Mouse (Mus musculus): ENCODE measurements around the gene Numbl. TPM values are rescaled to one million over a fixed set of nuclear protein-coding genes. Genes with fewer than 3 reads are reported as not detected.

The Numbl gene
- polyA plus RNA-seq, 1 experiment, result 28.8 TPM

GRCm38 (mm10) chr7:27309832-27310231, 51.6 kb downstream of the Numbl start:
- TF ChIP-seq POLR2A (IDR thresholded peaks at IDR 0.05; ENCODE audit: insufficient read length, low read depth) (no peak), CEBPB (IDR thresholded peaks at IDR 0.05; ENCODE audit: insufficient read depth, poor library complexity, severe bottlenecking) (no peak), TCF12 (IDR thresholded peaks at IDR 0.05; ENCODE audit: insufficient read depth, poor library complexity, severe bottlenecking) (no peak)
- Histone ChIP-seq H3K4me3 (no peak overlapping the region), H3K4me2 (ENCODE audit: low read depth) (no peak overlapping the region), H3K27me3 (ENCODE audit: control insufficient read depth, insufficient read depth, insufficient read length) (no peaks in the 10 kb centered on the region), H3ac (ENCODE audit: control insufficient read depth, insufficient read length) (no peak overlapping the region), H3K36me3 (ENCODE audit: control insufficient read depth, insufficient read depth) (no peaks in the 10 kb centered on the region), H3K79me2 (ENCODE audit: control insufficient read depth, insufficient read depth) (no peaks in the 10 kb centered on the region)

GRCm38 (mm10) chr7:27310306-27310705, 52.1 kb downstream of the Numbl start:
- no peak for TF ChIP-seq E2F4 (IDR thresholded peaks at IDR 0.05; ENCODE audit: insufficient read depth)
- no peak for TF ChIP-seq TCF3 (IDR thresholded peaks at IDR 0.05; ENCODE audit: insufficient read length, low read depth)
- no peak for TF ChIP-seq POLR2AphosphoS2 (IDR thresholded peaks at IDR 0.05; ENCODE audit: insufficient read length, low read depth)
- Histone ChIP-seq H3K27me3 (ENCODE audit: control insufficient read depth, insufficient read depth, insufficient read length) (no peaks in the 10 kb centered on the region), H3K4me2 (ENCODE audit: low read depth) (no peak overlapping the region), H3K36me3 (ENCODE audit: control insufficient read depth, insufficient read depth) (no peaks in the 10 kb centered on the region), H3ac (ENCODE audit: control insufficient read depth, insufficient read length) (no peak overlapping the region), H3K79me2 (ENCODE audit: control insufficient read depth, insufficient read depth) (no peaks in the 10 kb centered on the region), H3K4me3 (no peak overlapping the region)

GRCm38 (mm10) chr7:27310996-27311535, 52.8 kb downstream of the Numbl start:
- Histone ChIP-seq H3K4me2 (ENCODE audit: low read depth) (no peak overlapping the region), H3K4me3 (no peak overlapping the region), H3ac (ENCODE audit: control insufficient read depth, insufficient read length) (no peak overlapping the region), H3K36me3 (ENCODE audit: control insufficient read depth, insufficient read depth) (no peaks in the 10 kb centered on the region), H3K27me3 (ENCODE audit: control insufficient read depth, insufficient read depth, insufficient read length) (no peaks in the 10 kb centered on the region), H3K79me2 (ENCODE audit: control insufficient read depth, insufficient read depth) (no peaks in the 10 kb centered on the region)
- no peak for TF ChIP-seq POLR2A (IDR thresholded peaks at IDR 0.05; ENCODE audit: insufficient read length, low read depth)
- no peak for TF ChIP-seq MAX (IDR thresholded peaks at IDR 0.05; ENCODE audit: low read depth)
- TF ChIP-seq MYOG (IDR thresholded peaks at IDR 0.05; ENCODE audit: control insufficient read depth in 1 of 3, insufficient read depth in 1 of 3, insufficient read length in 2 of 3, low read depth in 2 of 3), result no peak
- TF ChIP-seq POLR2AphosphoS2 (IDR thresholded peaks at IDR 0.05; ENCODE audit: insufficient read length, low read depth), result no peak
- TF ChIP-seq TCF12 (IDR thresholded peaks at IDR 0.05; ENCODE audit: insufficient read depth, poor library complexity, severe bottlenecking), result no peak
- no peak for TF ChIP-seq SRF (IDR thresholded peaks at IDR 0.05; ENCODE audit: control insufficient read depth, insufficient read length, low read depth)
- TF ChIP-seq USF1 (IDR thresholded peaks at IDR 0.05; ENCODE audit: low read depth), result no peak
- TF ChIP-seq MYOD1 (IDR thresholded peaks at IDR 0.05; ENCODE audit: control insufficient read depth in 1 of 3, insufficient read length in 2 of 3, low read depth in 2 of 3), result no peak
- no peak for TF ChIP-seq CEBPB (IDR thresholded peaks at IDR 0.05; ENCODE audit: insufficient read depth, poor library complexity, severe bottlenecking)
- TF ChIP-seq TCF3 (IDR thresholded peaks at IDR 0.05; ENCODE audit: insufficient read length, low read depth), result no peak
- no peak for TF ChIP-seq E2F4 (IDR thresholded peaks at IDR 0.05; ENCODE audit: insufficient read depth)
- TF ChIP-seq REST (IDR thresholded peaks at IDR 0.05; ENCODE audit: insufficient read depth, insufficient read length), result no peak

GRCm38 (mm10) chr7:27311651-27312284, 53.5 kb downstream of the Numbl start:
- Histone ChIP-seq H3K79me2 (ENCODE audit: control insufficient read depth, insufficient read depth) (no peaks in the 10 kb centered on the region), H3K36me3 (ENCODE audit: control insufficient read depth, insufficient read depth) (no peaks in the 10 kb centered on the region), H3K4me2 (ENCODE audit: low read depth) (no peak overlapping the region), H3K4me3 (no peak overlapping the region), H3K27me3 (ENCODE audit: control insufficient read depth, insufficient read depth, insufficient read length) (no peaks in the 10 kb centered on the region), H3ac (ENCODE audit: control insufficient read depth, insufficient read length) (no peak overlapping the region)
- TF ChIP-seq SRF (IDR thresholded peaks at IDR 0.05; ENCODE audit: control insufficient read depth, insufficient read length, low read depth) (no peak), TCF12 (IDR thresholded peaks at IDR 0.05; ENCODE audit: insufficient read depth, poor library complexity, severe bottlenecking) (no peak), TCF3 (IDR thresholded peaks at IDR 0.05; ENCODE audit: insufficient read length, low read depth) (no peak), E2F4 (IDR thresholded peaks at IDR 0.05; ENCODE audit: insufficient read depth) (no peak), CEBPB (IDR thresholded peaks at IDR 0.05; ENCODE audit: insufficient read depth, poor library complexity, severe bottlenecking) (no peak), MYOG (IDR thresholded peaks at IDR 0.05; ENCODE audit: control insufficient read depth in 1 of 3, insufficient read depth in 1 of 3, insufficient read length in 2 of 3, low read depth in 2 of 3) (no peak), MAX (IDR thresholded peaks at IDR 0.05; ENCODE audit: low read depth) (no peak), POLR2A (IDR thresholded peaks at IDR 0.05; ENCODE audit: insufficient read length, low read depth) (no peak), USF1 (IDR thresholded peaks at IDR 0.05; ENCODE audit: low read depth) (no peak), REST (IDR thresholded peaks at IDR 0.05; ENCODE audit: insufficient read depth, insufficient read length) (no peak), MYOD1 (IDR thresholded peaks at IDR 0.05; ENCODE audit: control insufficient read depth in 1 of 3, insufficient read length in 2 of 3, low read depth in 2 of 3) (no peak)

- no peaks in the 10 kb centered on the region for H3K27me3 ChIP-seq (ENCODE audit: control insufficient read depth, insufficient read depth, insufficient read length)
- no peak overlapping the region for H3K4me2 ChIP-seq (ENCODE audit: low read depth)
- TF ChIP-seq REST (IDR thresholded peaks at IDR 0.05; ENCODE audit: insufficient read depth, insufficient read length) (no peak), CEBPB (IDR thresholded peaks at IDR 0.05; ENCODE audit: insufficient read depth, poor library complexity, severe bottlenecking) (no peak), TCF12 (IDR thresholded peaks at IDR 0.05; ENCODE audit: insufficient read depth, poor library complexity, severe bottlenecking) (no peak), MYOD1 (IDR thresholded peaks at IDR 0.05; ENCODE audit: control insufficient read depth in 1 of 3, insufficient read length in 2 of 3, low read depth in 2 of 3) (no peak), POLR2AphosphoS2 (IDR thresholded peaks at IDR 0.05; ENCODE audit: insufficient read length, low read depth) (no peak), POLR2A (IDR thresholded peaks at IDR 0.05; ENCODE audit: insufficient read length, low read depth) (no peak), SRF (IDR thresholded peaks at IDR 0.05; ENCODE audit: control insufficient read depth, insufficient read length, low read depth) (no peak), MYOG (IDR thresholded peaks at IDR 0.05; ENCODE audit: control insufficient read depth in 1 of 3, insufficient read depth in 1 of 3, insufficient read length in 2 of 3, low read depth in 2 of 3) (no peak), TCF3 (IDR thresholded peaks at IDR 0.05; ENCODE audit: insufficient read length, low read depth) (no peak), E2F4 (IDR thresholded peaks at IDR 0.05; ENCODE audit: insufficient read depth) (no peak), USF1 (IDR thresholded peaks at IDR 0.05; ENCODE audit: low read depth) (no peak), MAX (IDR thresholded peaks at IDR 0.05; ENCODE audit: low read depth) (no peak)
- H3ac ChIP-seq (ENCODE audit: control insufficient read depth, insufficient read length), result no peak overlapping the region
- H3K36me3 ChIP-seq (ENCODE audit: control insufficient read depth, insufficient read depth), result no peaks in the 10 kb centered on the region
- H3K79me2 ChIP-seq (ENCODE audit: control insufficient read depth, insufficient read depth), result no peaks in the 10 kb centered on the region
- H3K4me3 ChIP-seq, result no peak overlapping the region
Observed at GRCm38 (mm10) chr7:27314393-27314792, 56.2 kb downstream of the Numbl start.
